Mouse (Mus musculus) forelimb bud, embryonic 11.5 days (tissue): ENCODE results near the gene Pard3b.
"Not testable (repeated sequence)": the region's sequence is repeated elsewhere in the genome, so short reads cannot be mapped to it uniquely, and the experiment has no call there.

ENCODE experiments used
- DNase-seq: peaks from one replicate; pipeline ENCODE4 v3.0.0-alpha.2; 2012; ENCODE audit warnings: low read depth, low spot score

The Pard3b gene

GRCm38 (mm10) chr1:62566596-62566995 lies 928.0 kb downstream of the Pard3b start:
- DNase-seq: no peak

- no peak for DNase-seq
Observed at GRCm38 (mm10) chr1:62576939-62577590, 938.4 kb downstream of the Pard3b start.

- no peak for DNase-seq
Observed at GRCm38 (mm10) chr1:62579024-62579765, 940.6 kb downstream of the Pard3b start.

- no peak for DNase-seq
Observed at GRCm38 (mm10) chr1:62580314-62580935, 941.8 kb downstream of the Pard3b start.

GRCm38 (mm10) chr1:62582476-62582875 lies 943.9 kb downstream of the Pard3b start:
- no peak for DNase-seq

GRCm38 (mm10) chr1:62587536-62587935 lies 948.9 kb downstream of the Pard3b start:
- DNase-seq: no peak

GRCm38 (mm10) chr1:62591296-62592031 lies 952.8 kb downstream of the Pard3b start:
- DNase-seq: peak; percentile 32

GRCm38 (mm10) chr1:62595401-62595800 lies 956.8 kb downstream of the Pard3b start:
- DNase-seq: no peak

- DNase-seq: no peak
Observed at GRCm38 (mm10) chr1:62597751-62598400, 959.3 kb downstream of the Pard3b start.

- no peak for DNase-seq
Observed at GRCm38 (mm10) chr1:62598551-62598950, 959.9 kb downstream of the Pard3b start.

GRCm38 (mm10) chr1:62604644-62605043 lies 966.0 kb downstream of the Pard3b start:
- not testable (repeated sequence) for DNase-seq

- no peak for DNase-seq
Observed at GRCm38 (mm10) chr1:62618109-62618665, 979.6 kb downstream of the Pard3b start.

GRCm38 (mm10) chr1:62619456-62619855 lies 980.8 kb downstream of the Pard3b start:
- DNase-seq: no peak

GRCm38 (mm10) chr1:62622447-62622846 lies 983.8 kb downstream of the Pard3b start:
- DNase-seq: no peak

- no peak for DNase-seq
Observed at GRCm38 (mm10) chr1:62624166-62624565, 985.5 kb downstream of the Pard3b start.

GRCm38 (mm10) chr1:62624836-62625235 lies 986.2 kb downstream of the Pard3b start:
- DNase-seq: no peak

- DNase-seq: peak; percentile 70
Observed at GRCm38 (mm10) chr1:62625332-62625731, 986.7 kb downstream of the Pard3b start.

GRCm38 (mm10) chr1:62625819-62626505 lies 987.3 kb downstream of the Pard3b start:
- DNase-seq: no peak

- no peak for DNase-seq
Observed at GRCm38 (mm10) chr1:62629952-62630351, 991.3 kb downstream of the Pard3b start.

- peak; percentile 57 for DNase-seq
Observed at GRCm38 (mm10) chr1:62631511-62632305, 993.1 kb downstream of the Pard3b start.
